28 mouse cellular contexts compared by ENCODE assay signal in the genomic region with DNA sequence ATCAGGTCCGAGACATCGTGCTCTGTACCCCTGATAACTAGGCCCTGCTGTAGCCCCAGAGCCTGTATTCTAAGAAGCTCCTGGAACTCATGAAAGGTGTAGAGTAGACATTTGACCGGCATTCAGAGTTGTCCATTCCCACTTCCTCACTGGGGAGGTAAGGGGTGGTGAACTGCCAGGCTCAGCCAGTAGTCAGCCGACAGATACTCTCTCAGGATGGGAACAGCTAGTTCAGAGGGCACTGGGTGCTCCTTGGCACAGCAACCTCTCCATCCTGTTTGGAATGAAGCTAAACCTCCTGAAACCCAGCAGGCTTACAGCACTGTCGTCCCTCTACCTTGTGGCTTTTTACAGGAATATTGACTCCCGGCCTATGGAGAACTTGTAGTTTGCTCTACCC. TPM values are rescaled to one million over a fixed set of nuclear protein-coding genes. Genes with fewer than 3 reads are reported as not detected.
A peak's percentile ranks its signal among the peaks of the same experiment; 100 is the strongest.
DNase-seq lines count a peak whose midpoint lies in the region; ATAC-seq and TF ChIP-seq lines count a peak whose summit lies in the region.
"Had no signal": no experiment of that assay in that cellular context is flagged by ENCODE, and none has a peak within 500 bp of the region (broad histone marks: within the 10 kb centered on the region; RNA-seq: fewer than 3 reads in every experiment).

No protein-coding gene starts in this region.

- peak overlapping the region; percentile 82 for H3K4me2 ChIP-seq in heart, embryonic 13.5 days
- peak overlapping the region; percentile 92 for H3K4me2 ChIP-seq in heart, embryonic 16.5 days (ENCODE audit: low read depth, low read length)
- H3K4me2 ChIP-seq: embryonic facial prominence, embryonic 13.5 days; forebrain, embryonic 12.5 days; forebrain, embryonic 15.5 days; hindbrain, embryonic 13.5 days; intestine, embryonic 15.5 days had no signal

- peak overlapping the region; percentile 36 for H3K4me3 ChIP-seq in heart, embryonic 10.5 days
- H3K4me3 ChIP-seq in heart, embryonic 13.5 days: peak overlapping the region; percentile 82
- H3K4me3 ChIP-seq in bone marrow, adult 2 months (replicated peaks; ENCODE audit: control insufficient read depth, low read depth, low read length): no peak overlapping the region
- peak overlapping the region; percentile 41 for H3K4me3 ChIP-seq in heart, embryonic 16.5 days (ENCODE audit: low read length)
- H3K4me3 ChIP-seq in lung, adult 2 months (replicated peaks; ENCODE audit: extremely low read depth, low read depth, low read length): no peak overlapping the region
- H3K4me3 ChIP-seq in left cerebral cortex, adult 2 months: no peak overlapping the region
- H3K4me3 ChIP-seq: embryonic facial prominence, embryonic 10.5 days; embryonic facial prominence, embryonic 13.5 days; erythroblast, embryonic 14.5 days; forebrain, embryonic 12.5 days; forebrain, embryonic 15.5 days; hindbrain, embryonic 10.5 days; hindbrain, embryonic 13.5 days; intestine, embryonic 15.5 days had no signal

- no peak for TF ChIP-seq CTCF in bone marrow, adult 2 months (IDR thresholded peaks at IDR 0.05; ENCODE audit: control insufficient read depth, insufficient read depth, low read length)
- no peak for TF ChIP-seq CTCF in lung, adult 2 months (IDR thresholded peaks at IDR 0.05; ENCODE audit: insufficient read depth, low read length)
- TF ChIP-seq CTCF in left cerebral cortex, adult 2 months (IDR thresholded peaks at IDR 0.05): no peak

- H3K27me3 ChIP-seq in heart, embryonic 10.5 days (ENCODE audit: insufficient read depth, poor library complexity, severe bottlenecking): no peaks in the 10 kb centered on the region
- no peaks in the 10 kb centered on the region for H3K27me3 ChIP-seq in heart, embryonic 13.5 days (replicated peaks)
- no peaks in the 10 kb centered on the region for H3K27me3 ChIP-seq in heart, embryonic 16.5 days (ENCODE audit: control insufficient read depth, insufficient read depth, low read length)
- H3K27me3 ChIP-seq: embryonic facial prominence, embryonic 13.5 days; forebrain, embryonic 15.5 days; intestine, embryonic 15.5 days had no signal

- no peaks in the 10 kb centered on the region for H3K9me3 ChIP-seq in heart, embryonic 10.5 days
- no peaks in the 10 kb centered on the region for H3K9me3 ChIP-seq in heart, embryonic 13.5 days
- no peaks in the 10 kb centered on the region for H3K9me3 ChIP-seq in heart, embryonic 16.5 days (replicated peaks; ENCODE audit: control insufficient read depth, low read length)
- H3K9me3 ChIP-seq: embryonic facial prominence, embryonic 10.5 days; embryonic facial prominence, embryonic 13.5 days; forebrain, embryonic 12.5 days; forebrain, embryonic 15.5 days; hindbrain, embryonic 10.5 days; hindbrain, embryonic 13.5 days; intestine, embryonic 15.5 days had no signal

- intact Hi-C loops in heart, postnatal 14 days (cut with DNase I): no loop called here
- intact Hi-C loops in left cerebral cortex, adult 2 months (cut with DNase I): no loop called here

- H3K27ac ChIP-seq in heart, embryonic 10.5 days: peak overlapping the region; percentile 62
- H3K27ac ChIP-seq in heart, embryonic 13.5 days (replicated peaks): peak overlapping the region; percentile 100
- H3K27ac ChIP-seq in bone marrow, adult 2 months (ENCODE audit: control insufficient read depth, insufficient read depth, low read depth, low read length, poor library complexity): peak overlapping the region; percentile 30
- peak overlapping the region; percentile 70 for H3K27ac ChIP-seq in heart, embryonic 16.5 days (ENCODE audit: low read length)
- H3K27ac ChIP-seq in left cerebral cortex, adult 2 months: no peak overlapping the region
- H3K27ac ChIP-seq: embryonic facial prominence, embryonic 10.5 days; embryonic facial prominence, embryonic 13.5 days; forebrain, embryonic 12.5 days; forebrain, embryonic 15.5 days; hindbrain, embryonic 10.5 days; hindbrain, embryonic 13.5 days had no signal

- no peak for DNase-seq in heart, embryonic 10.5 days (ENCODE audit: low spot score)
- no peak for DNase-seq in heart, postnatal 4 days
- DNase-seq in heart, postnatal 14 days: no peak
- DNase-seq in lung, adult 2 months: no peak
- DNase-seq in left cerebral cortex, adult 2 months (ENCODE audit: extremely low spot score in 1 of 2, low spot score in 2 of 2): no peak
- DNase-seq: adrenal gland, adult 2 months; adrenal gland, postnatal 14 days; cerebellum, adult 8-10 months; cerebellum, postnatal 10 days; cerebellum, postnatal 36 days; embryo, embryonic 11 days; gastrocnemius, postnatal 25 days; kidney, adult 18-20 months; kidney, adult 9 months had no signal

- peaks cover 87% of the 10 kb centered on the region for H3K4me1 ChIP-seq in heart, embryonic 10.5 days
- H3K4me1 ChIP-seq in heart, embryonic 13.5 days: peaks cover 69% of the 10 kb centered on the region
- H3K4me1 ChIP-seq in bone marrow, adult 2 months (ENCODE audit: control insufficient read depth, insufficient read depth, low read length): peaks cover 2% of the 10 kb centered on the region
- H3K4me1 ChIP-seq in heart, embryonic 16.5 days (ENCODE audit: control insufficient read depth, insufficient read depth, low read length): peaks cover 48% of the 10 kb centered on the region
- peaks cover 9% of the 10 kb centered on the region for H3K4me1 ChIP-seq in lung, adult 2 months (ENCODE audit: control insufficient read depth, insufficient read depth, low read length)

- peak overlapping the region; percentile 97 for H3K9ac ChIP-seq in heart, embryonic 13.5 days
- peak overlapping the region; percentile 43 for H3K9ac ChIP-seq in heart, embryonic 16.5 days (ENCODE audit: low read length)
- H3K9ac ChIP-seq: embryonic facial prominence, embryonic 13.5 days; forebrain, embryonic 12.5 days; forebrain, embryonic 15.5 days; hindbrain, embryonic 13.5 days; intestine, embryonic 15.5 days had no signal

- WGBS in heart, embryonic 10.5 days: 82% methylated on average over 6 of the region's 6 CpGs
- WGBS in heart, embryonic 13.5 days: 64% methylated on average over 6 of the region's 6 CpGs
- WGBS in bone marrow, adult 2 months: 79% methylated on average over 6 of the region's 6 CpGs
- 56% methylated on average over 6 of the region's 6 CpGs for WGBS in heart, embryonic 16.5 days
- WGBS in lung, adult 2 months: 83% methylated on average over 6 of the region's 6 CpGs

- peaks cover 32% of the 10 kb centered on the region for H3K36me3 ChIP-seq in heart, embryonic 10.5 days
- H3K36me3 ChIP-seq in heart, embryonic 13.5 days: peaks cover 31% of the 10 kb centered on the region
- peaks cover 2% of the 10 kb centered on the region; the same call in 1 of the 2 replicates for H3K36me3 ChIP-seq in heart, embryonic 16.5 days (ENCODE audit: control insufficient read depth, insufficient read depth)
- H3K36me3 ChIP-seq: embryonic facial prominence, embryonic 10.5 days; embryonic facial prominence, embryonic 13.5 days; forebrain, embryonic 12.5 days; forebrain, embryonic 15.5 days; hindbrain, embryonic 10.5 days; hindbrain, embryonic 13.5 days; intestine, embryonic 15.5 days had no signal

- ATAC-seq in heart, embryonic 13.5 days (ENCODE audit: extremely low read depth, insufficient number of reproducible peaks, low FRiP score, low TSS enrichment): no peak
- ATAC-seq in heart, embryonic 16.5 days (replicated peaks; ENCODE audit: extremely low read depth, insufficient read depth, low FRiP score): no peak
- ATAC-seq: CD4-positive, CD25-positive, alpha-beta regulatory T cell, adult 4 months; forebrain, embryonic 15.5 days; hindbrain, embryonic 16.5 days; intestine, embryonic 15.5 days had no signal

- TF ChIP-seq POLR2A in bone marrow, adult 2 months (IDR thresholded peaks at IDR 0.05; ENCODE audit: borderline replicate concordance, control insufficient read depth, low read depth, low read length): no peak
- TF ChIP-seq POLR2A in lung, adult 2 months (IDR thresholded peaks at IDR 0.05; ENCODE audit: borderline replicate concordance, extremely low read depth, low read depth, low read length): no peak

RNA-seq across cellular contexts. Expression of a gene that starts 3.7 kb away (rescaled TPM):
- 1,899 and 2,942 TPM in 2 replicates for polyA plus RNA-seq in heart, embryonic 10.5 days (2016; fragmentation: Nextera tagmentation; extraction: Ambion mirVana)
- total RNA-seq in heart, postnatal 4 days (2021): 1,000 to 10,000 TPM; 5,292 to 5,773 TPM
- 3,442 and 4,164 TPM in 2 replicates for polyA plus RNA-seq in heart, embryonic 13.5 days (2015; fragmentation: Nextera tagmentation; extraction: Ambion mirVana)
- 1,000 to 10,000 TPM; 4,401 to 4,949 TPM for total RNA-seq in heart, postnatal 14 days (2021)
- polyA plus RNA-seq in bone marrow, adult 2 months (2011; ENCODE audit: insufficient read depth, insufficient read length, low replicate concordance, missing spikeins): 4.2 TPM in 1 of 2 replicates, not detected in the other
- 4,861 and 5,105 TPM in 2 replicates for polyA plus RNA-seq in heart, embryonic 16.5 days (2015; fragmentation: Nextera tagmentation; extraction: Ambion mirVana)
- 25.4 and 32.2 TPM in 2 replicates for polyA plus RNA-seq in lung, adult 2 months (2012; rRNA removed)
- 10 to 100 TPM; 33.8 to 37.7 TPM for total RNA-seq in left cerebral cortex, adult 2 months (2021)
- total RNA-seq: MEL had no signal
- polyA plus RNA-seq: CD4-positive, CD25-positive, alpha-beta regulatory T cell, adult 4 months had no signal

RNA-seq across cellular contexts. Expression of a gene that starts 4.9 kb away (rescaled TPM):
- 457 and 500 TPM in 2 replicates for polyA plus RNA-seq in heart, embryonic 10.5 days (2016; fragmentation: Nextera tagmentation; extraction: Ambion mirVana)
- 100 to 1,000 TPM; 301 to 310 TPM for total RNA-seq in heart, postnatal 4 days (2021)
- 340 and 345 TPM in 2 replicates for polyA plus RNA-seq in heart, embryonic 13.5 days (2015; fragmentation: Nextera tagmentation; extraction: Ambion mirVana)
- total RNA-seq in heart, postnatal 14 days (2021): 100 to 1,000 TPM; 185 to 197 TPM
- polyA plus RNA-seq in bone marrow, adult 2 months (2011; ENCODE audit: insufficient read depth, insufficient read length, low replicate concordance, missing spikeins): 102 and 233 TPM in 2 replicates
- polyA plus RNA-seq in heart, embryonic 16.5 days (2015; fragmentation: Nextera tagmentation; extraction: Ambion mirVana): 331 and 376 TPM in 2 replicates
- 412 and 458 TPM in 2 replicates for polyA plus RNA-seq in lung, adult 2 months (2012; rRNA removed)
- total RNA-seq in left cerebral cortex, adult 2 months (2021): 100 to 1,000 TPM; 387 to 407 TPM

RNA-seq across cellular contexts. Expression of a gene that starts 5.8 kb away (rescaled TPM):
- polyA plus RNA-seq in heart, embryonic 10.5 days (2016; fragmentation: Nextera tagmentation; extraction: Ambion mirVana): 0.47 and 0.54 TPM in 2 replicates
- total RNA-seq in heart, postnatal 4 days (2021): 10 to 100 TPM in 1 of 2 experiments, 1 to 10 TPM in 1; 9.2 to 11.4 TPM
- 0.51 TPM in 2 replicates for polyA plus RNA-seq in heart, embryonic 13.5 days (2015; fragmentation: Nextera tagmentation; extraction: Ambion mirVana)
- total RNA-seq in heart, postnatal 14 days (2021): 10 to 100 TPM; 17.4 to 22.2 TPM
- 1.1 and 2.7 TPM in 2 replicates for polyA plus RNA-seq in bone marrow, adult 2 months (2011; ENCODE audit: insufficient read depth, insufficient read length, low replicate concordance, missing spikeins)
- polyA plus RNA-seq in heart, embryonic 16.5 days (2015; fragmentation: Nextera tagmentation; extraction: Ambion mirVana): 0.97 TPM in 2 replicates
- polyA plus RNA-seq in lung, adult 2 months (2012; rRNA removed): 95.9 and 109 TPM in 2 replicates
- 1 to 10 TPM; 5.4 to 6.1 TPM for total RNA-seq in left cerebral cortex, adult 2 months (2021)
- polyA plus RNA-seq: CD4-positive, CD25-positive, alpha-beta regulatory T cell, adult 4 months; erythroblast, embryonic 14.5 days had no signal

RNA-seq across cellular contexts. Expression of a gene that starts 39.3 kb away (rescaled TPM):
- polyA plus RNA-seq in heart, embryonic 10.5 days (2016; fragmentation: Nextera tagmentation; extraction: Ambion mirVana): 8.4 and 11.8 TPM in 2 replicates
- 1 to 10 TPM; 5.5 to 6.4 TPM for total RNA-seq in heart, postnatal 4 days (2021)
- 7.8 and 8.2 TPM in 2 replicates for polyA plus RNA-seq in heart, embryonic 13.5 days (2015; fragmentation: Nextera tagmentation; extraction: Ambion mirVana)
- 1 to 10 TPM; 4.3 to 4.6 TPM for total RNA-seq in heart, postnatal 14 days (2021)
- 4.5 and 9.9 TPM in 2 replicates for polyA plus RNA-seq in bone marrow, adult 2 months (2011; ENCODE audit: insufficient read depth, insufficient read length, low replicate concordance, missing spikeins)
- 9.5 TPM in 2 replicates for polyA plus RNA-seq in heart, embryonic 16.5 days (2015; fragmentation: Nextera tagmentation; extraction: Ambion mirVana)
- 4.8 and 5.4 TPM in 2 replicates for polyA plus RNA-seq in lung, adult 2 months (2012; rRNA removed)
- total RNA-seq in left cerebral cortex, adult 2 months (2021): 1 to 10 TPM; 3.3 to 4.3 TPM

RNA-seq across cellular contexts. Expression of a gene that starts 39.4 kb away (rescaled TPM):
- polyA plus RNA-seq in heart, embryonic 10.5 days (2016; fragmentation: Nextera tagmentation; extraction: Ambion mirVana): 76.2 and 80.7 TPM in 2 replicates
- total RNA-seq in heart, postnatal 4 days (2021): 10 to 100 TPM; 54.4 to 54.8 TPM
- 52.0 and 59.1 TPM in 2 replicates for polyA plus RNA-seq in heart, embryonic 13.5 days (2015; fragmentation: Nextera tagmentation; extraction: Ambion mirVana)
- 10 to 100 TPM; 47.3 to 47.5 TPM for total RNA-seq in heart, postnatal 14 days (2021)
- 15.9 and 26.9 TPM in 2 replicates for polyA plus RNA-seq in bone marrow, adult 2 months (2011; ENCODE audit: insufficient read depth, insufficient read length, low replicate concordance, missing spikeins)
- 54.5 and 56.4 TPM in 2 replicates for polyA plus RNA-seq in heart, embryonic 16.5 days (2015; fragmentation: Nextera tagmentation; extraction: Ambion mirVana)
- 43.9 and 48.3 TPM in 2 replicates for polyA plus RNA-seq in lung, adult 2 months (2012; rRNA removed)
- 100 to 1,000 TPM; 142 to 146 TPM for total RNA-seq in left cerebral cortex, adult 2 months (2021)

Comparison
In these comparisons a context has a peak if more than half of its experiments do, and no peak if none do; other contexts are left out.
1. H3K4me3 ChIP-seq: peak in heart, embryonic 10.5 days (single experiment), heart, embryonic 13.5 days (single experiment) and heart, embryonic 16.5 days (single experiment); none in bone marrow, adult 2 months (single experiment), lung, adult 2 months (single experiment) and left cerebral cortex, adult 2 months (single experiment).
2. RNA of a gene that starts 3.7 kb away (polyA plus RNA-seq): 4,861 to 5,105 TPM in heart, embryonic 16.5 days, 3,442 to 4,164 TPM in heart, embryonic 13.5 days and 1,899 to 2,942 TPM in heart, embryonic 10.5 days; 25.4 to 32.2 TPM in lung, adult 2 months and 4.2 TPM in bone marrow, adult 2 months; every median in the first group is over 10 times any median in the second.
3. RNA of a gene that starts 5.8 kb away (polyA plus RNA-seq): 95.9 to 109 TPM in lung, adult 2 months; 1.1 to 2.7 TPM in bone marrow, adult 2 months, 0.97 TPM in heart, embryonic 16.5 days, 0.47 to 0.54 TPM in heart, embryonic 10.5 days and 0.51 TPM in heart, embryonic 13.5 days; every median in the first group is over 10 times any median in the second.